7 mouse cellular contexts compared by ENCODE assay signal in the genomic region with DNA sequence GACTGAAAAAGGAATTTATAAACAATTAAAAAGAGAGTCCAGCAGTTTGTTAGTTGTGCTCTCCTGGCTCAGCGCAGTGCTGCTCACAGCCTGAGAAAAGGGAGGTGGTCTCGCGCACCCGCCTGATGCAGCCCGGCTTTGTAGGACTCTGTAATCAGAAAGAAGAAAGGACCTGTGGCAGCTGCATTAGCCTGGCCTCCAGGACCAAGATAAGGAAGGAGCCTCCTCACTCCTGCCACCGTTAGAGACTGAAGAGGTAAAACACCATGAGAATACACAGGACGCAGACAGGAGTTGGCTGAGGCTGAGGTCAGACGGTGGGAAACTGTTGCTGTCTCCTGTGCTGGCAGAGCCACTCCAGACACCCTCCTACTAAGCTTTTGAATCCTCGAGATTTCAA. TPM values are rescaled to one million over a fixed set of nuclear protein-coding genes. Genes with fewer than 3 reads are reported as not detected.
DNase-seq lines count a peak whose midpoint lies in the region.

Gene Cacna1d, minus strand, starts transcription at position 114 of the 400 bp plus-strand sequence.

- intact Hi-C loops in left cerebral cortex, postnatal 10 days (cut with DNase I): no loop called here

- DNase-seq in layer of hippocampus, adult 18-20 months (ENCODE audit: low spot score in 2 of 2): no peak
- no peak for DNase-seq in layer of hippocampus, adult 11-12 months (ENCODE audit: low spot score)
- DNase-seq in adrenal gland, adult 2 months: no peak
- DNase-seq in adrenal gland, postnatal 10 days: no peak
- no peak for DNase-seq in left cerebral cortex, postnatal 10 days (ENCODE audit: extremely low spot score in 1 of 2, low spot score in 2 of 2)
- DNase-seq in spleen, adult 18-20 months: no peak
- DNase-seq in spleen, adult 12 weeks (ENCODE audit: low spot score): no peak

RNA-seq across cellular contexts. Expression of gene Cacna1d, which starts in this region (rescaled TPM):
- total RNA-seq in layer of hippocampus, adult 18-20 months (2021): 10 to 100 TPM; 39.7 to 43.9 TPM
- total RNA-seq in adrenal gland, adult 2 months (2021): 10 to 100 TPM; 10.7 to 12.7 TPM
- polyA plus RNA-seq in adrenal gland, adult 2 months (2012; rRNA removed): 8.0 and 8.4 TPM in 2 replicates
- total RNA-seq in adrenal gland, postnatal 10 days (2021): 10 to 100 TPM; 11.5 to 17.3 TPM
- 10 to 100 TPM; 54.4 to 61.1 TPM for total RNA-seq in left cerebral cortex, postnatal 10 days (2021)
